Mouse (Mus musculus) heart, postnatal 0 days (tissue): ENCODE results near the gene Fez2.

Source experiments
- CTCF ChIP-seq: IDR thresholded peaks from 2 replicates; pipeline ENCODE4 v1.5.1; 2016; ENCODE audit warnings: antibody characterized with exemption, control low read depth, low read depth
- EP300 ChIP-seq: IDR thresholded peaks from 2 replicates; pipeline ENCODE4 v1.6.1; 2016; ENCODE audit warnings: antibody characterized with exemption, low read depth

GRCm38 (mm10) chr17:78373174-78373573 lies 44.8 kb downstream of the Fez2 start:
- no peak for TF ChIP-seq CTCF
- TF ChIP-seq EP300 = no peak
